Mouse (Mus musculus): Measurements from ENCODE around the gene Dcbld2.

Dcbld2 gene

GRCm38 (mm10) chr16:58487861-58488260, 79.6 kb downstream of the Dcbld2 start:
- DNase-seq (ENCODE audit: low spot score in 2 of 2), result no peak

GRCm38 (mm10) chr16:58496791-58497190, 88.5 kb downstream of the Dcbld2 start:
- no peak for DNase-seq (ENCODE audit: low spot score in 2 of 2)

- no peak for DNase-seq (ENCODE audit: low spot score in 2 of 2)
These were observed 89.9 kb downstream of the Dcbld2 start for GRCm38 (mm10) chr16:58497886-58498713.

GRCm38 (mm10) chr16:58499172-58499584, 90.9 kb downstream of the Dcbld2 start:
- DNase-seq (ENCODE audit: low spot score in 2 of 2), result no peak

- DNase-seq (ENCODE audit: low spot score in 2 of 2), result no peak
These were observed 91.4 kb downstream of the Dcbld2 start for GRCm38 (mm10) chr16:58499650-58500049.

GRCm38 (mm10) chr16:58501760-58502301, 93.6 kb downstream of the Dcbld2 start:
- DNase-seq (ENCODE audit: low spot score in 2 of 2), result no peak

- no peak for DNase-seq (ENCODE audit: low spot score in 2 of 2)
These were observed 94.3 kb downstream of the Dcbld2 start for GRCm38 (mm10) chr16:58502566-58502965.

- DNase-seq (ENCODE audit: low spot score in 2 of 2), result no peak
These were observed 96.7 kb downstream of the Dcbld2 start for GRCm38 (mm10) chr16:58504945-58505344.

GRCm38 (mm10) chr16:58512181-58512761, 104.0 kb downstream of the Dcbld2 start:
- no peak for DNase-seq (ENCODE audit: low spot score in 2 of 2)

GRCm38 (mm10) chr16:58512887-58513286, 104.6 kb downstream of the Dcbld2 start:
- no peak for DNase-seq (ENCODE audit: low spot score in 2 of 2)

- DNase-seq (ENCODE audit: low spot score in 2 of 2), result no peak
These were observed 105.5 kb downstream of the Dcbld2 start for GRCm38 (mm10) chr16:58513755-58514154.

- DNase-seq (ENCODE audit: low spot score in 2 of 2), result no peak
These were observed 106.3 kb downstream of the Dcbld2 start for GRCm38 (mm10) chr16:58514565-58514964.

- DNase-seq (ENCODE audit: low spot score in 2 of 2), result no peak
These were observed 107.9 kb downstream of the Dcbld2 start for GRCm38 (mm10) chr16:58516161-58516560.

GRCm38 (mm10) chr16:58516960-58517798, 108.9 kb downstream of the Dcbld2 start:
- no peak for DNase-seq (ENCODE audit: low spot score in 2 of 2)

Measured in urinary bladder, postnatal 4 days (tissue).